Mouse (Mus musculus) ES-E14 (cell line): ENCODE measurements at regions not wholly inside any gene's neighbourhood (a gene's known extent, or its start where the extent isn't known, plus 50 kb on each side); places are given as distances from the start of the nearest gene placed in this dataset.

ENCODE experiments used
- CHD2 ChIP-seq: IDR thresholded peaks from 2 replicates; pipeline ENCODE4 v1.6.1; 2014; ENCODE audit warnings: mild to moderate bottlenecking, low read depth, low read length, inconsistent platforms
- HCFC1 ChIP-seq: IDR thresholded peaks from 2 replicates; pipeline ENCODE4 v1.6.1; 2012; ENCODE audit warnings: low read length, inconsistent platforms, borderline replicate concordance; ENCODE audit not compliant: insufficient read depth
- MAFK ChIP-seq: IDR thresholded peaks from 2 replicates; pipeline ENCODE4 v1.6.1; 2014; ENCODE audit warnings: mild to moderate bottlenecking, low read depth, low read length, inconsistent platforms; ENCODE audit not compliant: insufficient read depth
- ZC3H11A ChIP-seq: IDR thresholded peaks from 2 replicates; pipeline ENCODE4 v1.6.1; 2012; ENCODE audit warnings: low read depth, mild to moderate bottlenecking, inconsistent platforms, low read length, borderline replicate concordance
- ZNF384 ChIP-seq: IDR thresholded peaks from 2 replicates; pipeline ENCODE4 v1.6.1; 2012; ENCODE audit warnings: low read depth, low read length, inconsistent platforms

DNA sequence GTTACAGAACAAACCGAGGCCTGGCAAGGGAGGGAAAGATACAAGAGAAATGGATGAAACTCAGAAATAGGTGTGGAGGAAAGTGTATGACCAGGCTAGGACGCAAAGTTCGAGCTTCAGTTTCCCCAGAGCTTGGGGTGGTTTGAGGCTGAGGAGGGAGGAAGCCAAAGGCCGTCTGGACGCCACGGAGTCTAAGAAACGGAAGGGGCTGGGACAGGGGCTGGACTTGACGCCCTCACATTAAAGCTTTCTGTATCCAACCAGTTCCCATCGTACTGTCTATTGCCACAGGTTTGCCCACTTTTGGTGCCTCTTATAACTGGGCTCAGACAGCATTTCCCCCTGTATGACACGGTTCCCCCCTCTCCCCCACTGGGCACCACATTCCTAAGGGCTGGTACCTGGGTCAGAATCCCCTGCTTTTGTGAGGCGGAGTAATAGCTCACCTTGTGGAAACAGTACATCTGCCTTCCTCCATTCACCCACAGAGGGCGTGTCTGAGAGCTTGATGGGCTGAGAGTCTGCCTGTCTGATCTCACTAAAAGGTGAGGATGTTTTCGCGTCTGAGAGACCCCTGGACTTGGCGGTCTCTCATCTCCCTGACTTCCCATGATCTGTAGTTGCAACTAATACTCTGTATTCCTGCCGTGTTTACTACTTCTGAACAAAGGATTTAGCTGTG, 73.7 kb upstream of the Podxl start:
- TF ChIP-seq MAFK = no peak
- no peak for TF ChIP-seq ZC3H11A
- no peak for TF ChIP-seq ZNF384
- no peak for TF ChIP-seq HCFC1
- no peak for TF ChIP-seq CHD2
